Mouse (Mus musculus) CH12.LX (cell line): ENCODE results near the gene Fibcd1. TPM values are rescaled to one million over a fixed set of nuclear protein-coding genes. Genes with fewer than 3 reads are reported as not detected.

Source experiments
- DNase-seq: peaks from one replicate; pipeline ENCODE4 v3.0.0-alpha.2; 2013; ENCODE audit errors: extremely low read depth
- H3K27ac ChIP-seq: 2 replicates; pipeline ENCODE4 v1.5.1; 2012; ENCODE audit warnings: low read depth, mild to moderate bottlenecking, control low read depth, moderate library complexity; ENCODE audit not compliant: insufficient read depth
- H3K27me3 ChIP-seq: replicated peaks from 2 replicates; pipeline ENCODE3; 2012; ENCODE audit warnings: inconsistent platforms
- H3K36me3 ChIP-seq, 2 experiments: replicated peaks in 1 of 2; 2 replicates each; pipeline versions ENCODE3 to v1.6.1; 2012; ENCODE audit warnings: inconsistent platforms in 1 of 2, low read length in 1 of 2, mild to moderate bottlenecking in 1 of 2, mixed read lengths in 1 of 2, moderate library complexity in 1 of 2; ENCODE audit not compliant: control insufficient read depth in 1 of 2, insufficient read depth in 1 of 2
- H3K4me1 ChIP-seq, 2 experiments: 2 replicates each; pipeline ENCODE4 v1.6.1; 2012; ENCODE audit warnings: inconsistent platforms in 1 of 2, moderate library complexity in 1 of 2; ENCODE audit not compliant: insufficient read depth in 2 of 2, control insufficient read depth in 1 of 2
- H3K4me2 ChIP-seq: 2 replicates; pipeline ENCODE4 v1.6.1; 2012; ENCODE audit warnings: low read depth, mild to moderate bottlenecking, control low read depth; ENCODE audit not compliant: poor library complexity, insufficient read depth, severe bottlenecking
- H3K4me3 ChIP-seq, 3 experiments: fragments of 150-350 bp in 1 of 3; sonication (generic) in 1 of 3; replicated peaks in 1 of 3; 2 replicates each; pipeline versions ENCODE3 to v1.5.1; 2011 to 2012; ENCODE audit warnings: low read depth in 2 of 3, low read length in 2 of 3, mild to moderate bottlenecking in 2 of 3, moderate library complexity in 2 of 3, control low read depth in 1 of 3, improper control_type of control experiment in 1 of 3, inconsistent platforms in 1 of 3, mixed read lengths in 1 of 3; ENCODE audit not compliant: poor library complexity in 1 of 3
- H3K79me2 ChIP-seq: replicated peaks from 2 replicates; pipeline ENCODE4 v1.6.1; 2012; ENCODE audit warnings: mild to moderate bottlenecking, moderate library complexity; ENCODE audit not compliant: control insufficient read depth, poor library complexity, insufficient read depth, severe bottlenecking; ENCODE audit errors: extremely low read depth
- H3K9ac ChIP-seq: 2 replicates; pipeline ENCODE4 v1.6.1; 2012; ENCODE audit warnings: low read depth, mild to moderate bottlenecking, control low read depth, moderate library complexity; ENCODE audit not compliant: insufficient read depth
- H3K9me3 ChIP-seq: replicated peaks from 2 replicates; pipeline ENCODE3; 2012; ENCODE audit warnings: low read length, inconsistent platforms, mixed read lengths
- CTCF ChIP-seq, 2 experiments: IDR thresholded peaks in 1 of 2; conservative IDR thresholded peaks in 1 of 2; 2 replicates each; pipeline ENCODE4 v1.5.1; 2011 to 2012; ENCODE audit warnings: low read depth in 2 of 2, low read length in 2 of 2, improper control_type of control experiment in 1 of 2, inconsistent platforms in 1 of 2, mild to moderate bottlenecking in 1 of 2, moderate library complexity in 1 of 2
- E2F4 ChIP-seq: IDR thresholded peaks from 2 replicates; pipeline ENCODE4 v1.6.1; 2011; ENCODE audit warnings: low read depth, low read length, improper control_type of control experiment; ENCODE audit not compliant: insufficient replicate concordance
- ELF1 ChIP-seq: IDR thresholded peaks from 2 replicates; pipeline ENCODE4 v1.6.1; 2014; ENCODE audit warnings: low read depth, mild to moderate bottlenecking, inconsistent platforms, low read length, improper control_type of control experiment
- IRF4 ChIP-seq: IDR thresholded peaks from 2 replicates; pipeline ENCODE4 v1.6.1; 2014; ENCODE audit warnings: low read depth, mild to moderate bottlenecking, inconsistent platforms, low read length, improper control_type of control experiment
- JUN ChIP-seq: IDR thresholded peaks from 2 replicates; pipeline ENCODE4 v1.6.1; 2011; ENCODE audit warnings: low read depth, mild to moderate bottlenecking, low read length, improper control_type of control experiment, moderate library complexity; ENCODE audit not compliant: insufficient read depth
- JUND ChIP-seq: conservative IDR thresholded peaks from 2 replicates; pipeline ENCODE4 v1.6.1; 2011; ENCODE audit warnings: low read depth, low read length, improper control_type of control experiment
- KAT2A ChIP-seq: IDR thresholded peaks from 2 replicates; pipeline ENCODE4 v1.6.1; 2012; ENCODE audit warnings: low read length, improper control_type of control experiment, inconsistent platforms; ENCODE audit not compliant: insufficient replicate concordance
- MAZ ChIP-seq: IDR thresholded peaks from 2 replicates; pipeline ENCODE4 v1.6.1; 2012; ENCODE audit warnings: low read depth, mild to moderate bottlenecking, inconsistent platforms, low read length, improper control_type of control experiment, moderate library complexity
- MEF2A ChIP-seq: IDR thresholded peaks from 2 replicates; pipeline ENCODE4 v1.6.1; 2014; ENCODE audit warnings: low read depth, mild to moderate bottlenecking, inconsistent platforms, low read length, improper control_type of control experiment, borderline replicate concordance
- MXI1 ChIP-seq: IDR thresholded peaks from 2 replicates; pipeline ENCODE4 v1.6.1; 2011; ENCODE audit warnings: mild to moderate bottlenecking, low read depth, low read length, improper control_type of control experiment
- PAX5 ChIP-seq: IDR thresholded peaks from 2 replicates; pipeline ENCODE4 v1.6.1; 2012; ENCODE audit warnings: low read length, inconsistent platforms, mixed read lengths
- POLR2A ChIP-seq: IDR thresholded peaks from 2 replicates; pipeline ENCODE4 v1.6.1; 2011; ENCODE audit warnings: low read depth, mild to moderate bottlenecking, improper control_type of control experiment, low read length
- POLR2AphosphoS2 ChIP-seq: IDR thresholded peaks from 2 replicates; pipeline ENCODE4 v1.6.1; 2011; ENCODE audit warnings: low read depth, low read length, improper control_type of control experiment
- SIN3A ChIP-seq: IDR thresholded peaks from 2 replicates; pipeline ENCODE4 v1.6.1; 2012; ENCODE audit warnings: low read length, improper control_type of control experiment, inconsistent platforms
- UBTF ChIP-seq: IDR thresholded peaks from 2 replicates; pipeline ENCODE4 v1.6.1; 2012; ENCODE audit warnings: low read depth, mild to moderate bottlenecking, inconsistent platforms, low read length, improper control_type of control experiment, moderate library complexity
- ZC3H11A ChIP-seq: IDR thresholded peaks from 2 replicates; pipeline ENCODE4 v1.6.1; 2012; ENCODE audit warnings: low read depth, mild to moderate bottlenecking, inconsistent platforms, low read length, improper control_type of control experiment
- ZKSCAN1 ChIP-seq: IDR thresholded peaks from 2 replicates; pipeline ENCODE4 v1.6.1; 2012; ENCODE audit warnings: low read depth, inconsistent platforms, low read length, improper control_type of control experiment, borderline replicate concordance
- dilution Hi-C: fragments of 300-500 bp; cut with MboI; formaldehyde crosslinking; loops from 2 replicates; pipeline ENCODE4 v1.14.3; 2020; ENCODE audit warnings: low sequenced_read_pairs; ENCODE audit not compliant: extremely low pct_unique_long_range_greater_than_20kb, extremely low pct_ligation_motif_present
- in situ Hi-C: fragments of 300-500 bp; cut with MboI; formaldehyde crosslinking; loops from 3 replicates; pipeline ENCODE4 v1.14.3; 2019; ENCODE audit warnings: low sequenced_read_pairs, low pct_ligation_motif_present, low pct_unique_long_range_greater_than_20kb, mixed read lengths
- polyA plus RNA-seq: library from polyadenylated mRNA; unstranded; fragments of >175 nt; gene quantifications from 2 replicates; pipeline ENCODE4 v1.2.1, GENCODE M21; 2012; ENCODE audit warnings: low read depth; ENCODE audit not compliant: insufficient read length
- total RNA-seq, 2 experiments: library from RNA; depleted of rRNA; stranded (reverse); fragments of 300-350 nt in 1 of 2; fragments of >200 nt in 1 of 2; gene quantifications; 2 replicates each; pipeline ENCODE4 v1.2.3; 2012 to 2014

Fibcd1 gene
- total and polyA plus RNA-seq, 3 experiments = 0.04 to 0.15 (median 0.09) TPM

GRCm38 (mm10) chr2:31838868-31839267, 6.9 kb downstream of the Fibcd1 start:
- Histone ChIP-seq H3K36me3 (no peaks in the 10 kb centered on the region), H3K4me3 (no peak overlapping the region), H3K4me2 (no peak overlapping the region), H3K4me1 (peaks cover 0 to 2% of the 10 kb centered on the region in 2 experiments; a peak in 1 of 4 replicates), H3K9ac (no peak overlapping the region), H3K9me3 (no peaks in the 10 kb centered on the region), H3K27me3 (peaks cover 94% of the 10 kb centered on the region), H3K79me2 (no peaks in the 10 kb centered on the region), H3K27ac (no peak overlapping the region)
- no peak for TF ChIP-seq SIN3A
- no peak for TF ChIP-seq POLR2AphosphoS2
- no peak for TF ChIP-seq JUND
- TF ChIP-seq IRF4 = no peak
- in situ Hi-C loops = no loop called here
- DNase-seq = no peak
- dilution Hi-C loops = no loop called here

DNA sequence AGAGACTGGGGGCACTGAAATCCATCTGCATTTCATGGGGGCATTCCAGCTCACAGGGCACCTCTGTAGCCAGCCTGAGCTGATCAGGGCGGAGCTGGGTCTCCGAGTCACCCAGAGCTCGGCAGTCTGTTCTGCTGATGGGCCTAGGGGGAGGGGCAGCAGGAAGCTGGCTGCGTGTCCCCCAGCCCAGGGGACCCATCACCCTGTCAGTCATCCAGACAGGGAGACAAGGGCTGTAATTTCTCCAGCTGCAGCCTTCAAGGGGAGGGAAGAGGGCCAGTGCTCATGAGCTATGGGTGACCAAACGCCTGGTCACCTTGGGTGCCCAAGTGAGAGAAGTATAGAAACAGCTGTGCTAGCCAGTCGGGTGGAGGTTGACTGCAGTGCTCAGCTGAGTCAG, 8.8 kb downstream of the Fibcd1 start:
- Histone ChIP-seq H3K27me3 (peaks cover 95% of the 10 kb centered on the region), H3K4me2 (no peak overlapping the region), H3K4me1 (peaks cover 0 to 2% of the 10 kb centered on the region in 2 experiments; a peak in 1 of 4 replicates), H3K36me3 (no peaks in the 10 kb centered on the region), H3K27ac (no peak overlapping the region), H3K4me3 (no peak overlapping the region), H3K9ac (no peak overlapping the region), H3K9me3 (no peaks in the 10 kb centered on the region), H3K79me2 (no peaks in the 10 kb centered on the region)
- DNase-seq = no peak
- TF ChIP-seq KAT2A (no peak), CTCF (conservative IDR thresholded peaks at IDR 0.05 in 1 of 2, IDR thresholded peaks at IDR 0.05 in 1 of 2; ENCODE audit: low read depth in 2 of 2, low read length in 2 of 2) (no peak), MEF2A (no peak), POLR2A (no peak), ZKSCAN1 (no peak), PAX5 (no peak), MAZ (no peak), ELF1 (no peak), ZC3H11A (no peak)
- dilution Hi-C loops = no loop called here
- in situ Hi-C loops = no loop called here

DNA sequence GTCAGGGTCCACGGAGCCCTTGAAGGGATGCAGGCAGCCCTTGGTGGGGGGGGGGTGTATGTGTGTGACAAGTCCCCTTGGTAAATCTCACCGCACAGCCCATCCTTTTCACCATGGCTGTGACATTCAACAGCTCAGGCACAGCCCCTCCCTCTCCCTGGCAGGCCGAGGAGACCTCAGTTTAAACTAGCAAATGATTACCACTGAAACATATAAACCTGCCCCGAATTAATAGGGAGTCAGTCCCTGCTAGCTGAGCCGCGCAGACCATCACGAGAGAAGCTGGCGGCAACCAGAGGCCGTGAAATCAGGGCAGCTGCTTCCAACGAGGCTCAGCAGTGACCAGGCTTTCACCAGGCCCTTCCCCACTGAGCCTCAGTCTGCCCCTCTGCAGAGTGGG, 9.7 kb downstream of the Fibcd1 start:
- in situ Hi-C loops (no loop called here), dilution Hi-C loops (no loop called here)
- no peak overlapping the region for H3K9ac ChIP-seq
- no peak overlapping the region for H3K4me3 ChIP-seq
- no peak overlapping the region for H3K4me2 ChIP-seq
- H3K9me3 ChIP-seq = no peaks in the 10 kb centered on the region
- peaks cover 94% of the 10 kb centered on the region for H3K27me3 ChIP-seq
- H3K4me1 ChIP-seq = peaks cover 0 to 2% of the 10 kb centered on the region in 2 experiments; a peak in 1 of 4 replicates
- TF ChIP-seq ZKSCAN1 (no peak), MEF2A (no peak), JUN (no peak), E2F4 (no peak), UBTF (no peak), MXI1 (no peak)
- no peak overlapping the region for H3K27ac ChIP-seq
- no peaks in the 10 kb centered on the region for H3K79me2 ChIP-seq
- DNase-seq = no peak
- no peaks in the 10 kb centered on the region for H3K36me3 ChIP-seq
